Mouse (Mus musculus) bone marrow, adult 2 months (tissue): ENCODE results near the gene Gm9611. TPM values are rescaled to one million over a fixed set of nuclear protein-coding genes. Genes with fewer than 3 reads are reported as not detected.
"Not testable (repeated sequence)": the region's sequence is repeated elsewhere in the genome, so short reads cannot be mapped to it uniquely, and the experiment has no call there.

Source experiments
- H3K27ac ChIP-seq: fragments of 200-500 bp; 2 replicates; pipeline ENCODE4 v1.5.1; 2012; ENCODE audit warnings: low read depth, mild to moderate bottlenecking, control low read depth, inconsistent platforms, low read length; ENCODE audit not compliant: control insufficient read depth, poor library complexity, insufficient read depth
- H3K4me1 ChIP-seq: fragments of 200-500 bp; 2 replicates; pipeline ENCODE4 v1.6.1; 2011; ENCODE audit warnings: low read length; ENCODE audit not compliant: control insufficient read depth, insufficient read depth
- H3K4me3 ChIP-seq: fragments of 200-500 bp; replicated peaks from 2 replicates; pipeline ENCODE3; 2011; ENCODE audit warnings: mild to moderate bottlenecking, low read depth, low read length, control low read depth; ENCODE audit not compliant: control insufficient read depth
- WGBS: fragments of 180-500 bp; shearing (Covaris S2); methylation state at CpG from one replicate; pipeline ENCODE4 v1.1.7; 2018; 5-methylcytosine and 5-hydroxymethylcytosine counted together
- polyA plus RNA-seq: library from polyadenylated mRNA; stranded (reverse); fragments of >200 nt; gene quantifications from 2 replicates; pipeline ENCODE4 v1.2.4, GENCODE M21; 2011; ENCODE audit warnings: low replicate concordance; ENCODE audit not compliant: missing spikeins, insufficient read depth, insufficient read length

Gm9611 gene
- polyA plus RNA-seq: not detected in 2 replicates

DNA sequence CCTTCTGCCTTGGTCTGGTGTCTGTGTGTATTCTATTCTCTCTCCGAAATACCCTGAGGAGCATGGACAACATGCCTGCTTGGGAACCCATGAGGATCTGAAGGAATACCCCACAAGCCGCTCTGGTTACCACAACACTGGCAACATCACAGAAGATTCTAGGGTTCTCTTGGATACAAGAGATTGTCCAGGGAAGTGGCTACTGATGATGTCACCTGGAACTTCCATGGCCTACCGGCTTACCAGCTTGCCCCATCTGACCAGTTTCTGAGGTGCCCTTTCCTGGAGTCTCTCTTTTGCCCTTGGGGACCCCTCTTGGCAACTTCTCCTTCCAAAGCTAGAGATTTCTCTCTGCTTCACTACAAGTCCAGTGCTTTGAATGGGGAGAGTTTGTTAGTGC is at the start of gene Gm9611:
Gene Gm9611, minus strand, starts transcription at position 101 of the 400 bp plus-strand sequence.
- 71% methylated on average over 1 of the region's 3 CpGs for WGBS
- not testable (repeated sequence) for H3K4me1 ChIP-seq, H3K4me3 ChIP-seq, H3K27ac ChIP-seq

DNA sequence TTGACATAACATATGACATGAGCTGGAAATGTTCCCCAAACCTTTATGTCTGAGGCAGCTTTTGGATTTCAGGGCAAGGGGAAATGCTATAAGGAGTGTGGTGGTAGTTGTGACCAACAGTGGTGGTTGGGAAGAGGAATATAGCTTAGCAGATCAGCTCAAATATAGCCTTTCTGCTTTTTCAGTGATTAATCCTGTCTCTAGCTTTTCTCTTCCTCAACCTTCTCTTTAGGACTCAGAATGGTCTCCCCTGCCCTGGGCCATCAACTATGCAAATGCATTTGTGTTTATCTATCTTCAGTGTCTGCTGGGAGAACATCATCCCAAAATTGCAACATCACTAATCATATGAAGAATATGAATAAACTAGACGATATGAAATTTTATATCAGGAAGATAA is 12.8 kb upstream of the Gm9611 start, which contains the start of gene Gm7995:
Gene Gm7995, plus strand, starts transcription at position 301 of the 400 bp plus-strand sequence.
- WGBS: no CpG with 5 or more reads among the region's 1 CpGs
- H3K27ac ChIP-seq, H3K4me3 ChIP-seq, H3K4me1 ChIP-seq: not testable (repeated sequence)

DNA sequence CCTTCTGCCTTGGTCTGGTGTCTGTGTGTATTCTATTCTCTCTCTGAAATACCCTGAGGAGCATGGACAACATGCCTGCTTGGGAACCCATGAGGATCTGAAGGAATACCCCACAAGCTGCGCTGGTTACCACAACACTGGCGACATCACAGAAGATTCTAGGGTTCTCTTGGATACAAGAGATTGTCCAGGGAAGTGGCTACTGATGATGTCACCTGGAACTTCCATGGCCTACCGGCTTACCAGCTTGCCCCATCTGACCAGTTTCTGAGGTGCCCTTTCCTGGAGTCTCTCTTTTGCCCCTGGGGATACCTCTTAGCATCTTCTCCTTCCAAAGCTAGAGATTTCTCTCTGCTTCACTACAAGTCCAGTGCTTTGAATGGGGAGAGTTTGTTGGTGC is 37.2 kb downstream of the Gm9611 start, which contains the start of gene Gm17026:
Gene Gm17026, minus strand, starts transcription at position 101 of the 400 bp plus-strand sequence.
- WGBS: no CpG with 5 or more reads among the region's 3 CpGs
- H3K27ac ChIP-seq, H3K4me3 ChIP-seq, H3K4me1 ChIP-seq: not testable (repeated sequence)

Other genes starting within 250 kb of the Gm9611 start
- gene Gm7951, start 180.0 kb downstream of the Gm9611 start, polyA plus RNA-seq: not detected in 2 replicates
- gene Gm17027, start 134.7 kb downstream of the Gm9611 start, polyA plus RNA-seq: not detected in 2 replicates
- not detected in 2 replicates for gene Gm3573, start 106.6 kb downstream of the Gm9611 start, polyA plus RNA-seq
- not detected in 2 replicates for gene Gm17026, start 37.3 kb downstream of the Gm9611 start, polyA plus RNA-seq
- gene Gm7995, start 12.9 kb upstream of the Gm9611 start, polyA plus RNA-seq: not detected in 2 replicates
- gene Gm8005, start 142.3 kb upstream of the Gm9611 start, polyA plus RNA-seq: not detected in 2 replicates
- gene Gm8011, start 166.5 kb upstream of the Gm9611 start, polyA plus RNA-seq: not detected in 2 replicates
- gene Gm8020, start 205.0 kb upstream of the Gm9611 start, polyA plus RNA-seq: not detected in 2 replicates
- not detected in 2 replicates for gene Gm8024, start 226.9 kb upstream of the Gm9611 start, polyA plus RNA-seq